Mouse (Mus musculus): ENCODE data around the gene Kcnj10.

- TF ChIP-seq ZC3H11A (IDR thresholded peaks at IDR 0.05; ENCODE audit: low read depth, low read length) (no peak), GATA1 (IDR thresholded peaks at IDR 0.05; ENCODE audit: low read depth, low read length) (no peak), CTCF (IDR thresholded peaks at IDR 0.05 in 2 of 3, conservative IDR thresholded peaks at IDR 0.05 in 1 of 3; ENCODE audit: control insufficient read depth in 1 of 3, insufficient read depth in 1 of 3, low read depth in 2 of 3, low read length in 3 of 3, poor library complexity in 1 of 3, severe bottlenecking in 1 of 3) (no peak), POLR2A (IDR thresholded peaks at IDR 0.05; ENCODE audit: control insufficient read depth in 1 of 2, insufficient read depth in 1 of 2, low read depth in 1 of 2, low read length in 2 of 2, poor library complexity in 1 of 2) (no peak), CHD2 (IDR thresholded peaks at IDR 0.05; ENCODE audit: low read length) (no peak), HCFC1 (IDR thresholded peaks at IDR 0.05; ENCODE audit: low read depth, low read length) (no peak), SIN3A (IDR thresholded peaks at IDR 0.05; ENCODE audit: low read length) (no peak), MAX (IDR thresholded peaks at IDR 0.05; ENCODE audit: low read length) (no peak), EP300 (IDR thresholded peaks at IDR 0.05; ENCODE audit: low read depth in 1 of 2, low read length in 2 of 2) (no peak), TCF12 (IDR thresholded peaks at IDR 0.05; ENCODE audit: low read depth, low read length) (no peak), MEF2A (IDR thresholded peaks at IDR 0.05; ENCODE audit: extremely low read depth, insufficient replicate concordance, low read depth, low read length, poor library complexity, severe bottlenecking) (no peak)
Measured at GRCm38 (mm10) chr1:172319346-172319745, 21.7 kb upstream of the Kcnj10 start.
